Mouse (Mus musculus): ENCODE results near the gene Samd14.
"Not testable (repeated sequence)": the region's sequence is repeated elsewhere in the genome, so short reads cannot be mapped to it uniquely, and the experiment has no call there.

Samd14 gene

GRCm38 (mm10) chr11:95004937-95005198, 4.8 kb upstream of the Samd14 start:
- DNase-seq (ENCODE audit: low spot score in 2 of 2): no peak

- DNase-seq (ENCODE audit: low spot score in 2 of 2): no peak
Measured at GRCm38 (mm10) chr11:95006038-95006437, 3.6 kb upstream of the Samd14 start.

DNA sequence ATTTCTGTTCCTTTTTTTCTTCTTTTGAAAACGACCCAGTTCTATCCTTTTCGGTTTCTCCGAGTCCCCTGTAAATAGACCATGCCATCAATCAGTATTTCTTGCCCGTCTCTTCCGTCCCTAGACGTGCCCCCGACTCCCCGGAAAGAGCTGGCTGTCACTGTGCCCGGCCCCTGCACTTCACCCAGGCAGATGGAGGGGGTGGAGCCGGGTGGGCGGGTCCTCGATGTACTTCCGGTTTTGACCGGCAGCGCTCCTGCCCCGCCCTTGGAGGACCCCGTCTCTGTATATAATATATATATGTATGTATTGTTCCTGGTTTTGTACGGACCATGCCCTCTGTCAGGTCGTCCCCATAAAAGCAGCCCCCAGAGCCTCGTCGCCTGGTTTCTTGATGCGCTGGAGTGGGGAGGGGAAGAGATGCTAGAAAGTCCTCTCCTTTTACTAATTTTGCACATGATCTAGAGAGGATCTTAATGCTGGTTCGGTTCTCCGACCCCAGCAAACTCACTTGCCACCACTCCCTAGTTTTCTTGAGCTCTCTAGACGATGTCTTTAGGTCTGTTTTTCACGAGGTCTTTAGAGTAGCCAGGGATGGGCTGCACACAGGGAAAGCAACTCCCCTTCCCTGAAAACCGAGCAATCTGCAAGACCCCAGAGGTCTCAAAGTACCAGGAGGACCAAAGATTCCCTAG, 3.0 kb upstream of the Samd14 start:
- peak; percentile 77 to 81 for DNase-seq (ENCODE audit: low spot score in 2 of 2)

DNA sequence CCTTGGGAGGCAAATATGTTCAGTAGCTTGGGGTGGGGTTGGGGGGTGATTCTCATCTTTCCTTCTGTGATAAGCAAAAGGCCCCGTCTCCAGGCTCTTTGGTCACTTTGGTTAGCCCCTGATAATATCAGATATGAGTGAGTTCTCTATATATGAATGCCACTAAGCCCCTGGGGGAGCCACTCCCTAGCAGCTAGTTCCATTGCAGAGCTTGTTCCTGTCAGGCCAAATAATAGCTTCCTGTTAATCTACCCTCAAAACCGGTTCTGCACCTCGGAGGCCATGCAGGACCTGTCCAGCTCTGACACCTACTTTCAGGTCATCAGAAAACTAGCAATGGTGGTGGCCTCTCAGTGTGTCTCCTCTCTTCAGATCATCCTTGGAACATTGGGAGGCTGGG, 2.3 kb upstream of the Samd14 start:
- no peak for DNase-seq (ENCODE audit: low spot score in 2 of 2)

DNA sequence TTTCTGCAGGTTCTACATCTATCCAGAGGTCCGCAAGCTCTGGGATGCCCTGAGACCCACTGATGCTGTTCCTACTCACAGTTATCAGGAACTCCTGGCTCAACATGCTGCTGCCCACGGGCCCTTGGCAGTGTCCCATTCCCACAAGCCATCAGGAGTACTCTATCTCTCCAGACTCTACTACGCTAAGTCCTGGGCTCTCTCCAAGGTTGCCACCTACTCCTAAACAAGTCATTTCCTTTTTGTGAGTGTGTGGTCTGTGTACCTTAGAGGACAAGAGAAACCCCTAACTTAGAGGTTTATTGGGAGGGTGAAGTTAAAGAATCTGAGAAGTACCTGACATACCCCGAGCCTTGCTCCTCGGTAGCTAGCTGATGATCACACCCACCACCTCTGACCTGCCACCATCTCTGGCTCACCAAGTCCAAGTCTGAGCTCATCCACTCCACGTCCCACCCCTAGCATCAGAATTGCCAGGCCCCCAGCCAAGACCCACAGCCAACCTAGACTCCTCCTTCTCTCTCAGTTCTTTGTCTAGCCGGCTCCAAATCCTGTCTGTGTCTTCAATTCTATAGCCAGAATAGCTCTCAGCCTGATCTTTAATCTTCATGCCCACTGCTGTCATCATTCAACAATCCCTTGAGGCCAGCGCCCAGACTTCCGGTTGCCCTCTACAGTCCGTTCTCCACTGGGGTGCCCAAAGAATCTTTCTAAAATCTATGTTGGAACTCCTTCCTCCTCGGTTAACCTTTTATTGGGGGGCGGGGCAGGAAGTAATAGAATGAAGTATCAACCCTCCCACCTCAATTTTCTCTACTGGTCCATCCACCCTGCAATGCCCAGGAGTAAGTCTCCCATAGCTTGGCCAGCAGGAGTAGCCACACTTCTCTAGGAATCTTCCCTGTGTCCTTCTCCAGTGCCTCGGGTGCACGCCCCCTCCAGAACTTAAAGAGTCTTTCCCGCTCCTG, 734 bp upstream of the Samd14 start:
- peak in 1 of 2 experiments; percentile 55 for DNase-seq (ENCODE audit: low spot score in 2 of 2)

GRCm38 (mm10) chr11:95010141-95010739, 561 bp downstream of the Samd14 start:
- DNase-seq (ENCODE audit: low spot score in 2 of 2): no peak

DNA sequence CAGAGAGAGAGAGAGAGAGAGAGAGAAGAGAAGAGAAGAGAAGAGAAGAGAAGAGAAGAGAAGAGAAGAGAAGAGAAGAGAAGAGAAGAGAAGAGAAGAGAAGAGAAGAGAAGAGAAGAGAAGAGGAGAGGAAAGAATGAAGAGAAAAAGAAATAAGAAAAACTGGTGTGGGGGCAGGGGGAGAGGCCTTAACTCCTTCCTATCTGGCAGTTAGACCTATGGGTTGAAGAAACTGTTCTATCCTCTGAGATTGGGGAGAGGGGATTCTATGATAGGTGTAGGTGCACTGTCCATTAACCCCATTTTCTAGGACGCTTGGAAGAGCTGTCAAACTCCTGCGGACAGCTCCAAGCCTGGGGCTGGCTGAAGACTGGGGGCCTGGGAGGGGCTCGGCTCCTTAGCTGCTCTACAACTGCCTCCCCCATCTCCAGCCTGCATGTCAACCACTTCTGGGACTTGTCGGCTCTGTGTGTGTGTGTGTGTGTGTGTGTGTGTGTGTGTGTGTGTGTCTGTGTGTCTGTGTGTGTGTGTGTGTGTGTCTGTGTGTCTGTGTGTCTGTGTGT, 1.2 kb downstream of the Samd14 start:
- not testable (repeated sequence) for DNase-seq (ENCODE audit: low spot score in 2 of 2)

GRCm38 (mm10) chr11:95011416-95011815, 1.7 kb downstream of the Samd14 start:
- DNase-seq (ENCODE audit: low spot score in 2 of 2): no peak

GRCm38 (mm10) chr11:95012075-95012474, 2.4 kb downstream of the Samd14 start:
- no peak for DNase-seq (ENCODE audit: low spot score in 2 of 2)

- no peak for DNase-seq (ENCODE audit: low spot score in 2 of 2)
Measured at GRCm38 (mm10) chr11:95012487-95012886, 2.8 kb downstream of the Samd14 start.

DNA sequence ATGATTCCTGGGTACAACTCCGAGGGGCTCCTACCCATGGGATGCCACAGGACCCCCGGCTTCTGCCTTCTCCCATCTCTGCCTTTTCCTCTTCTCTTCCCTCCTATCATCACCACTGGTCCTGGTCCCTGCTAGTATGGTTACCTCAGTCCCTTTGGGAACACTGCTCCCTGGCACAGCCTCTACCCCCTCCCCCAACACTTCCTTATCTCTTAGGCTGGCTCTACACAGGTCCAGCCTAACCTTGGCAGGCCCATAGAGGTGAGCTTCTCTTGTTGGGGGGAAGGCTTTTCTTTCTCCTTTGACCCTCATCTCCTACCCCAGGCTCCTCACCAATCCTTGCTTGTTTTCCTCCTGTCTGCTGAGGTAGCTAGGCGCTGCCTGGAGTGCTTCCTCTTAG, 5.8 kb downstream of the Samd14 start:
- no peak for DNase-seq (ENCODE audit: low spot score in 2 of 2)

DNA sequence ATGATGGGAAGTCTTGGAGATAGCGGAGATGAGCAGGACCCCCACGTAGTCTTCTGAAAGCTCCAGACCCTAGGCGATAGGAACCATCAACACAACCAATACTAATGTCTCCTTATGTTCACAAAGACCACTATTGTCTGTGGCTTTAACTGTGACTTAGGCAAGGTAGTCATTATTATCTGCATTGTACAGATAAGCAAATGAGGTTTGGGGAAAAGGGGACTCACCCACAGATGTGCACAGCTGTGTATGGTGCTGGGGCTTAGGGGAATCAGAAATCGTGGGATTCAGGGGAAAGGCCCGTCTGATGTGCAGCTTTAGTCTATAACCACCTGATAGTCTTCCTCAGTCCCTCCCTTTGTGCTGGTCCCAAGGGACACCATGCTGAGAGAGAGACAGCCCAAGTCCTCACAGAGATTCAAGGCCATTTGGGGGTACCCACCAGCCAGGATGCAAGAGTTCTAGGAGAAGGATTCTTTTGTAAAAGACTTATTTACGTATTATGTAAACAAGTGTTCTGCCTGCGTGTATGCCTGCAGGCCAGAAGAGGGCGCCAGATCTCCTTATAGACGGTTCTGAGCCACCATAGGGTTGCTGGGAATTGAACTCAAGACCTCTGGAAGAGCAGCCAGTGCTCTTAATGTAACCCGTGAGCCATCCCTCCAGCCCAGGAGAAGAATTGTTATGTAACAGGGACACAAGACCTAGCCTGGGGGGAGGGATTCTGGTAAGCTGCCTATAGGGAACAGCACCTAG, 12.7 kb downstream of the Samd14 start:
- DNase-seq (ENCODE audit: low spot score in 2 of 2): no peak

- DNase-seq (ENCODE audit: low spot score in 2 of 2): no peak
Measured at GRCm38 (mm10) chr11:95023481-95023880, 13.8 kb downstream of the Samd14 start.

- no peak for DNase-seq (ENCODE audit: low spot score in 2 of 2)
Measured at GRCm38 (mm10) chr11:95024439-95025184, 14.9 kb downstream of the Samd14 start.

- no peak for DNase-seq (ENCODE audit: low spot score in 2 of 2)
Measured at GRCm38 (mm10) chr11:95025227-95026012, 15.7 kb downstream of the Samd14 start.

- no peak for DNase-seq (ENCODE audit: low spot score in 2 of 2)
Measured at GRCm38 (mm10) chr11:95026090-95026542, 16.4 kb downstream of the Samd14 start.

DNA sequence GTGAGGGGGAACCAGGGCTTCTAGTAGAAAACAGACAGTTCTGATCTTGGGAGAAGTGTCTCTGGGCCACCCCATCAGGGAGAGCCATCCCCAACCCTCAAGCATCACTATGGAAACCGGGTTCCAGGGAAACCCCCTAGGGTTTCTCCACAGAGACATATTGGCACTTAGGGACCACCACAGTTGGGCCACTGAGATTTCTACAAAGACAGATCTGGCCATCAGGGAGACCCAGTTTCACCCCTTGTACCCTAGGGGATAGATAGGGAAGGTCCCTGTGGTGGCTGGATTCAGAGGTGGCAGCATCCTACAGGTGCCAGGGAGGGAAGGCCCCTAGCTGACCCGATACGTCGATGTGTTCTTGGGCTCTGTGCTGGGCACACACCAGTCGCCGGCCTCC, 17.2 kb downstream of the Samd14 start:
- no peak for DNase-seq (ENCODE audit: low spot score in 2 of 2)

GRCm38 (mm10) chr11:95027850-95028470, 18.3 kb downstream of the Samd14 start:
- DNase-seq (ENCODE audit: low spot score in 2 of 2): no peak

GRCm38 (mm10) chr11:95032945-95033344, 23.3 kb downstream of the Samd14 start:
- no peak for DNase-seq (ENCODE audit: low spot score in 2 of 2)

DNA sequence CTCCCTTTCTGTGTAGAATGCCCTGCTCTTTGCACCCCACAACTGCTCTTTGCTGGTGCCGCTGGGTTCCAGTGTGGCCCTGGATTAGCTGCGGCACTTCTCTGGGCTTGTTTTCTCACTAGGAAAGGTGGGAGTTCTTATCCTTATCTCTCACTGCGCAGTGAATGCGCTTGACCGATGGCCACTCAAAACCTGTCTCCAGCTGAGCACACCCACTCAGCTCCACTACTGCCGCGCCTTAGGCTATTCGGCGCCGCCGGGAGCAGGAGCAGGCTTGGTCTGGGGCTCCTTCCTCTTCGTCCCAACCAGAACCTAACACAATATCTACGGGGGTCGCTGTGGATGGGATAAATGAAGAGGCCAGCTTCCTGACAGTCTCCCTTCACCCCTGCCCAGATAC, 23.9 kb downstream of the Samd14 start:
- no peak for DNase-seq (ENCODE audit: low spot score in 2 of 2)
